Mouse (Mus musculus) forebrain, embryonic 16.5 days (tissue): ENCODE results near the gene Adarb1. TPM values are rescaled to one million over a fixed set of nuclear protein-coding genes. Genes with fewer than 3 reads are reported as not detected.

Source experiments
- ATAC-seq: fragments of 200-750 bp; cut with Nextera tagmentation; 2 replicates; pipeline ENCODE4 v1.8.0; 2017; ENCODE audit warnings: mild to moderate bottlenecking, moderate library complexity
- H3K27ac ChIP-seq: fragments of 300-500 bp; sonication (generic); 2 replicates; pipeline ENCODE4 v1.5.1; 2014; ENCODE audit warnings: low read length, control low read depth
- H3K27me3 ChIP-seq: fragments of 300-500 bp; sonication (generic); replicated peaks from 2 replicates; pipeline ENCODE4 v1.6.1; 2014; ENCODE audit warnings: low read length; ENCODE audit not compliant: control insufficient read depth, insufficient read depth
- H3K36me3 ChIP-seq: fragments of 300-500 bp; sonication (generic); 2 replicates; pipeline ENCODE4 v1.6.1; 2014; ENCODE audit not compliant: control insufficient read depth, insufficient read depth
- H3K4me1 ChIP-seq: fragments of 300-500 bp; sonication (generic); replicated peaks from 2 replicates; pipeline ENCODE4 v1.6.1; 2014; ENCODE audit warnings: low read length; ENCODE audit not compliant: control insufficient read depth, insufficient read depth
- H3K4me2 ChIP-seq: fragments of 300-500 bp; sonication (generic); 2 replicates; pipeline ENCODE4 v1.6.1; 2014; ENCODE audit warnings: mild to moderate bottlenecking, low read length, control low read depth
- H3K4me3 ChIP-seq: fragments of 300-500 bp; sonication (generic); replicated peaks from 2 replicates; pipeline ENCODE4 v1.5.1; 2014; ENCODE audit warnings: mild to moderate bottlenecking, low read length, control low read depth
- H3K9ac ChIP-seq: fragments of 300-500 bp; sonication (generic); replicated peaks from 2 replicates; pipeline ENCODE4 v1.6.1; 2014; ENCODE audit warnings: low read depth, low read length, control low read depth
- H3K9me3 ChIP-seq: fragments of 300-500 bp; sonication (generic); 2 replicates; pipeline ENCODE4 v1.6.1; 2016; ENCODE audit warnings: low read length; ENCODE audit not compliant: control insufficient read depth
- WGBS: fragments of 180-500 bp; shearing (Covaris S2); extraction: QIAGEN DNeasy Blood & Tissue Kit; methylation state at CpG from one replicate; pipeline ENCODE4 v1.1.7; 2014; 5-methylcytosine and 5-hydroxymethylcytosine counted together
- polyA plus RNA-seq: library from polyadenylated mRNA; unstranded; fragments of >200 nt; fragmentation: Nextera tagmentation; extraction: Ambion mirVana; gene quantifications from 2 replicates; pipeline ENCODE4 v1.2.1, GENCODE M21; 2015

The Adarb1 gene
- polyA plus RNA-seq, 1 experiment from 2014 or later = 17.8 TPM

DNA sequence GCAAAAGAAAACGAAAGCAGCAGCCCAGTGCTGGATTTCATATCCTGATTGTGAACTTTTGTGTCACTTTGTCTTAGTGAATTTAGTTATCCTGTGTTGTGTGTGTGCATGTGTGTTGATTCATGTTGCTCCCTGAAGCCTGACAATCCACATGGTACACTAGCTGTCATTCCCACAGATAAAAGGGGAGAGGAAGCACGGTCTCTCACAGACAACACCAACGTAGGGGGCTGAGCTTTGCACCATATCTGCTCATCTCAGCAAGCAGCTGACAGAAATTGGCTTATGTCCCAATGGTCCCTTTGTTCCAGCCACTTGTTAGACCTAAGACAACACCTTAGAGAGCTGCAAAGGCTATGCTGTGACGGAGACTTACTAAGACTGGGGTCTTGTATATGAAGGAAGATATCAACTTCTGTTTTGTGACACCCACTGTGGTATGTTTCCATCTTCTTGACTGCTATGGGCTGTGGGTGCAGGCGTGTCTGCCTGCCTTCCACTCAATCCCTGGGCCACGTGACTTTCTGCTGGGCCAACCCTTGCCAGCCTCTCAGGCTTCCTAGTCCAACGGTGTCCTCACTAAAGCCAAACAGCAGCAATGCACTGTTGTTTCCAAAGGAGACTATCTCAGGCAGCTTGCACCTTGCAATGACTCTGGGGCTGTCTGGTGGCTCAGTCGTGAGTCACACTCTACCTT is 117.7 kb downstream of the Adarb1 start:
- no peaks in the 10 kb centered on the region for H3K27me3 ChIP-seq
- H3K4me2 ChIP-seq = no peak overlapping the region
- H3K9ac ChIP-seq = no peak overlapping the region
- H3K4me3 ChIP-seq = no peak overlapping the region
- H3K27ac ChIP-seq = no peak overlapping the region
- no peaks in the 10 kb centered on the region for H3K4me1 ChIP-seq
- 85% methylated on average over 8 of the region's 8 CpGs for WGBS
- no peaks in the 10 kb centered on the region for H3K36me3 ChIP-seq
- no peak for ATAC-seq
- no peaks in the 10 kb centered on the region for H3K9me3 ChIP-seq

DNA sequence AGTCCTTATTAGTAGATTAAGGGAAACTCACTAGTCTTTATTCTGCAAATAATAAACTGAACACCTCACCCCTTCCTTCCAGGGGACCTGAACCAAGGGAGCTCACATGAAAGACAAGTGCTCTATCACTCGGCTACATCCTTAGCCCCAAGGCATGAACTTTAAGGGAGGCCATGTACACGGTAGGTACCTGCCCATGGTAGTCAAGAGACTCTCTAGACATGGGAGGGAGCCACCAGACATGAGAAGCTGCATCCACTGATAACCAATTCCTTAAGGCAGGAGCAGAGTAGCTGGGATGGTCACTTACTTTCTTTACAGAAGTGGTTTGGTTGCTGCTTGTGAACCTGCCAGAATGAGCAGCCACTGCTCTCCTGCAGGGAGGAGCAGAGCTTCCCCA is 118.9 kb downstream of the Adarb1 start:
- WGBS = 82% methylated on average over 2 of the region's 2 CpGs
- H3K9ac ChIP-seq = no peak overlapping the region

DNA sequence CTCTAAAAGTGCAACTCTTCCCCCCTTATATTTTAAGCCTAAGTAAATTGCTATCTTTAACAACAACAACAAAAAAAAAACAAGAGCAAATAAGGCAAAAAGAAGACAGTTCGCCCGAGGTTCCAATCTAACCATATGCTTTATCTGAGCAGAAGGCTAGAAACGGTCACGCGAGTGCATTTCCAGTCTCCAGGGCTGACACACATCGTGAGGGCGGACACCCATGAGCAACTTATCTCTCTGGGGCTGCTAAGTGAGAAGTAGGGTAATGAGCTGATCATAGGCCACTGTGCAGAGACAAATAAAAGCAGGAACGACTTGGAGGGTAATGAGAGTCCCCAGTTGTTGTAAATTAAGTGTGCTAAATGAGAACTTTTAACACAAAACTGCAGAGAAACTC is 119.4 kb downstream of the Adarb1 start:
- no peaks in the 10 kb centered on the region for H3K4me1 ChIP-seq
- no peak overlapping the region for H3K9ac ChIP-seq
- 84% methylated on average over 8 of the region's 8 CpGs for WGBS
- H3K9me3 ChIP-seq = no peaks in the 10 kb centered on the region
- H3K27me3 ChIP-seq = no peaks in the 10 kb centered on the region
- no peak overlapping the region for H3K27ac ChIP-seq
- no peak overlapping the region for H3K4me2 ChIP-seq
- H3K4me3 ChIP-seq = no peak overlapping the region
- no peaks in the 10 kb centered on the region for H3K36me3 ChIP-seq
- ATAC-seq = no peak

More for the DNA sequence above, 118.9 kb downstream of the Adarb1 start:
- Histone ChIP-seq H3K9me3 (no peaks in the 10 kb centered on the region), H3K4me3 (no peak overlapping the region), H3K27me3 (no peaks in the 10 kb centered on the region), H3K4me2 (no peak overlapping the region), H3K27ac (no peak overlapping the region), H3K36me3 (no peaks in the 10 kb centered on the region), H3K4me1 (no peaks in the 10 kb centered on the region)
- ATAC-seq = no peak

DNA sequence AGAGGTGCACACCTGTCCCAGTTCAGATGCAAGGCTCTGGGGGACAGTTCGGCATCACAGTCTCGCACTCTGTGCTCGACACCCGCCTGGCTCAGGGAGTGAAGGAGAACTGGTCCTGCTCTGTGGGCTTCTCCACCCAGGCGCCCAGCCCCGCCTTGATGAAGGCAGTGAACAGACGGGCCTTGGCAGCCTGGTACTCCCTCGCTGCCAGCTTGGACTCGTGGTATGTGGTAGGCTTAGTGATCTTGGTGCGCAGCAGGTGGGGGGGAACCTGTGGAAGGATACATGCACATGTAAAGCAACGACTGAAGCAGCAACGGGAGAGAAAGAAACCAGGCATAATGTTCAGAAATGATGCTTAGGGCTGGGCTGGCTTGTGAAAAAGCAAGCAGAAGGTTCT is 123.4 kb downstream of the Adarb1 start:
- Histone ChIP-seq H3K4me3 (no peak overlapping the region), H3K4me1 (no peaks in the 10 kb centered on the region), H3K4me2 (no peak overlapping the region), H3K27me3 (no peaks in the 10 kb centered on the region), H3K36me3 (no peaks in the 10 kb centered on the region), H3K9me3 (no peaks in the 10 kb centered on the region), H3K27ac (no peak overlapping the region), H3K9ac (no peak overlapping the region)
- ATAC-seq = no peak
- WGBS = 81% methylated on average over 12 of the region's 12 CpGs

DNA sequence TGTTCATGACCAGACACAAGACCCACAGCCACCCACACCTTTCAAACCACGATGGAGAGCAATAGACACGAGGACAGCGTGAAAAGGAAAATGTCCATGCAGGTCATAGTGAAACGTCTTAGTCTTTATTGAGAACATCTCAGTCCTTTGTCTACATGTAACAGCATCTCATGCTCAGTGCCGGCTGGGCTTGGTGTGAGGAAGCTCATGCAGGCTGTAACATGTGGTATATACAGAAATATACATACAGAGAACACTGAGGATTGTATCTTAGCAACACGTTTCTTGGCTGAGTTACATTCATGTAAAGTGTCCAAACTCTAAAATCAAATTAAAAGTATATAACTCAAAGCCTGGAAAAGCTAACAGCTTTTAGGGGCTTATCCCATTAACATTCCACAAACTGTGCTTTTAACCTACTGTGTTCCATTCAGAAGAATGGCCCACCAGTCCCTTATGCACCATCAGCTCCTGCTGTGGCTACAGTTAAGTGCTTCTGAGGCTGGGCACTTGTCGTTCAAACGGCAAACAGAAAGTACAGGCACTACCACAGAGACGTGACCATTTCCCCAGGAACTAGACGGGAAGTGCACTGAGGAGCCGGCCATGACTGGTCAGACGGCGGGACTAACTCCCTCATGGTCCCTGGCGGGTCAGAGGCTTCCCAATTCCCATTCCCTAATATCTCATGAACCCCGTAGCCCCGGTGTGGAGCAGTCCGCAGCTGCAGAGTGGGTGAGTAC is 127.3 kb downstream of the Adarb1 start:
- Histone ChIP-seq H3K9ac (no peak overlapping the region), H3K36me3 (no peaks in the 10 kb centered on the region), H3K4me1 (peaks cover 3% of the 10 kb centered on the region), H3K27me3 (no peaks in the 10 kb centered on the region), H3K9me3 (no peaks in the 10 kb centered on the region), H3K4me3 (no peak overlapping the region), H3K27ac (peak overlapping the region; percentile 64), H3K4me2 (no peak overlapping the region)
- 77% methylated on average over 17 of the region's 17 CpGs for WGBS
- peak; percentile 76 for ATAC-seq

DNA sequence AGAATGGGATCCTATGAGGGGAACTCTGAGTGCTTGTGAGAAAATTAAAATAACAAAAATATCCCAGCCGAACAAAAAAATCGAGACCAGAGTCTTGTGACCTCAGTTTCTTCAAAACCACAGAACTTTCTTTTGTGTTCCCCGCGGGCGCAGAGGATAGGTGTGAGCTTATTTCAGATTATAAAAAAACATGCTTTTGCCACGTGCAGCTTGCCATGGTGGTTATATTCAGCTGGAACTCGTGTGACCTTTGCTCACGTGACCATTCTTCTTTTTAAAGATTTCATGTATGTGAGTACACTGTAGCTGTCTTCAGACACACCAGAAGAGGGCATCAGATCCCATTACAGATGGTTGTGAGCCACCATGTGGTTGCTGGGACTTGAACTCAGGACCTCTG is 128.5 kb downstream of the Adarb1 start:
- Histone ChIP-seq H3K27ac (no peak overlapping the region), H3K9me3 (no peaks in the 10 kb centered on the region), H3K9ac (no peak overlapping the region), H3K36me3 (no peaks in the 10 kb centered on the region), H3K27me3 (no peaks in the 10 kb centered on the region), H3K4me1 (peaks cover 3% of the 10 kb centered on the region), H3K4me2 (no peak overlapping the region), H3K4me3 (no peak overlapping the region)
- WGBS = 89% methylated on average over 8 of the region's 8 CpGs
- ATAC-seq = no peak

DNA sequence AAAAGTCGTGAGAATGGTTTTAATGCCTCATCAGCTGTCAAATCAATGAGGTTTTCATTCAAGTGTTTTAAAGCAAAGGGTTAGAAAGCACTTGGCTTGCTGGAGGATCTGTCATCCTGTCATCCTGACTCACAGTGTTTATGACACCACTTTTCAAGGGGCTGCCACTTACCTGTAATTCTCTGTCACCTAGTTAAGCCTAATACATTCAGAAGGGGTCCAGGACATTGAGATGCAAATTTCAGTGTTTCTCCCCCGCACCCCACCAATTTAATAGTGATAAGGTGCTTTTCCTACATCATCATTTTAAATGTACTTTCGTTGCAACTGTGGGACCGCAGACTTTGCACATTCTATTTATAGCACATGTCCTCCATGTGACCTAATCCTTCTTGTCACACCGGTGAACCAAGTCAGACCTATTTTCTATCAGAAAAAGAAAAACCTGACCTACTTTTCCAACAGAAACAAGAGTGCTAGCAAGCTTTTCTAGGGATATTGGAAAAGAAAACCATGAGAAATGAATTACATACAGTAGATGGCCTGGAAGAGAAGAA is 129.4 kb downstream of the Adarb1 start:
- peaks cover 3% of the 10 kb centered on the region for H3K4me1 ChIP-seq
- H3K36me3 ChIP-seq = no peaks in the 10 kb centered on the region
- no peaks in the 10 kb centered on the region for H3K9me3 ChIP-seq
- H3K27ac ChIP-seq = no peak overlapping the region
- H3K27me3 ChIP-seq = no peaks in the 10 kb centered on the region
- H3K9ac ChIP-seq = no peak overlapping the region
- 47% methylated on average over 5 of the region's 5 CpGs for WGBS
- ATAC-seq = peak; percentile 54
- no peak overlapping the region for H3K4me2 ChIP-seq
- no peak overlapping the region for H3K4me3 ChIP-seq

DNA sequence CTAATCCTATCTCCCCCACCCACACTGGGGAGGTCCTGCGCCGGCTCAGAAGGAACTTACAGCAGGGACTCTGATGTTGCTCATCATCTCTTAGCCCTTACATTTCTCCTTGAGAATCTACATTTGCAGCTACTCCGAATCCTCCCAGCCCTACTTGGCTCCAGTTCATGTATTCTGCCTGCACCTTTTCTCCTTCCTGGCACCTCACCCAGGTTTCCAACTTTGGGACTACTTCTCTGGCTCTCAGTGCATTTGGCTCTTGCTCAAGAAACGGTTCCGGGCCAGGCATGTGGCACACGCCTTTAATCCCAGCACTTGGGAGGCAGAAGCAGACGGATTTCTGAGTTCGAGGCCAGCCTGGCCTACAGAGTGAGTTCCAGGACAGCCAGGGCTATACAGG is 130.4 kb downstream of the Adarb1 start:
- H3K4me1 ChIP-seq = peaks cover 3% of the 10 kb centered on the region
- 71% methylated on average over 8 of the region's 8 CpGs for WGBS

DNA sequence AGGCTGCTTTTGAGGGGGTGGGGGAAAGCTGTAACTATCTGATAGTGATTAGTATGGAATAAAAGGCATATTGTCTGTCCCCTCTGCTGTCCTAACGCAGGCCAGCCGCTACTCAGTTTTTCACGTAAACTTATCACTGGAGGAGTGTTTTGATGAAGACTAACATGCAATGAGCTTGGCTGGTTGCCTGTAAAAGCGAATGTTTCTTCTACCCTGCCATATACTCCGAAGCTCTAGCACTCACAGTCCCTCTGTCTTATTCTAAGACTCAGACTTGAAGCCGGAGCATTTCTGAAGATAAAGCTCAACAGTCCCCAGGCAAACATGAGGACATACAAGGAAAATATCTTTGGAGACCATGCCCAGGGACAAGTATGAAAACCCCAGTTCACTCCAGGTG is 133.2 kb downstream of the Adarb1 start:
- WGBS = 57% methylated on average over 6 of the region's 6 CpGs
- Histone ChIP-seq H3K27me3 (no peaks in the 10 kb centered on the region), H3K4me2 (no peak overlapping the region), H3K9ac (no peak overlapping the region), H3K27ac (no peak overlapping the region), H3K4me1 (peaks cover 3% of the 10 kb centered on the region), H3K4me3 (no peak overlapping the region), H3K36me3 (no peaks in the 10 kb centered on the region), H3K9me3 (no peaks in the 10 kb centered on the region)
- no peak for ATAC-seq

More for the DNA sequence above, 130.4 kb downstream of the Adarb1 start:
- H3K9ac ChIP-seq = no peak overlapping the region
- no peak overlapping the region for H3K27ac ChIP-seq
- no peak for ATAC-seq
- no peaks in the 10 kb centered on the region for H3K9me3 ChIP-seq
- no peak overlapping the region for H3K4me3 ChIP-seq
- no peaks in the 10 kb centered on the region for H3K27me3 ChIP-seq
- H3K36me3 ChIP-seq = no peaks in the 10 kb centered on the region
- no peak overlapping the region for H3K4me2 ChIP-seq
